Mouse (Mus musculus): ENCODE results near the gene Nap1l4.

- TF ChIP-seq CTCF (IDR thresholded peaks at IDR 0.05; ENCODE audit: control insufficient read depth, insufficient read depth, insufficient replicate concordance, low read depth, low read length) = no peak
- no peak for TF ChIP-seq POLR2A (IDR thresholded peaks at IDR 0.05; ENCODE audit: control insufficient read depth, low read depth, low read length)
Measured at GRCm38 (mm10) chr7:143587586-143587985, 38.7 kb upstream of the Nap1l4 start.

All from testis, adult 2 months (tissue).